Mouse (Mus musculus) erythroblast, embryonic 14.5 days (primary cell): ENCODE results near the gene Stxbp4.

Experiments used
- GATA1 ChIP-seq: IDR thresholded peaks from 2 replicates; pipeline ENCODE4 v1.6.1; 2012; ENCODE audit warnings: low read length, inconsistent platforms, mixed read lengths
- TAL1 ChIP-seq: IDR thresholded peaks from 3 replicates; pipeline ENCODE4 v1.6.1; 2012; ENCODE audit warnings: low read length, inconsistent platforms, mixed read lengths

DNA sequence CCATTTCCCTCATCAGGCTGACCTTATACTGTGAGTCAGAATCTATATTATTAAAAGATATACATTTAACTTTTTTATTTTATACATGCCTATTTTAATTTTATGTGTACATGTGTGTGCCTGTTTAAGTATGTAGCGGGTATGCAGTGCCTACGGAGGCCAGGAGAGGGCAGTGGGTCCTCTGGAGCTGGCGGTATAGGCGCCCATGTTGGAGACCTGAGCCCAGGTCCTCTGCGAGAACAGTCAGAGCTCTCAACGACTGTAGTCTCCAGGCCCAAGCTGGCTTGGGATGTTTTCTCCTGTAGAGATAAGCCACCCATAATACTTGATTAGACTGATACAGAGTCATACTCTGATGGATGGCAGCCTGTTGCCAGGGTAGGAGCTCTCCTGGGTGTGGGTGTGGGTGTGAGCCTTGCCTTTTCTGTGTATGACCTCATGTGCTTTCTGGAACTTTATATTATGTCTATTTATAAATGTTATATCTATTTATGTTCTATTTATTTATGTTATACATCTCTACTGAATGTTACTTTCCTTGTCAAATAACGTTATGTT lies 62.3 kb downstream of the Stxbp4 start:
- TF ChIP-seq GATA1 (no peak), TAL1 (no peak)
